Mouse (Mus musculus): Measurements from ENCODE around the gene Gm17349.

Gene Gm17349

GRCm38 (mm10) chr15:99664600-99665451 is 40.5 kb downstream of the Gm17349 start:
- in situ Hi-C loops (cut with MseI, MboI), result loop anchor here (5.0 kb wide), 2 partner anchors 68 to 73 kb away; partner anchors contain the start of gene Aqp5 (in 1 of the 2)

GRCm38 (mm10) chr15:99663964-99664599 is 41.2 kb downstream of the Gm17349 start:
- in situ Hi-C loops (cut with MseI, MboI), result no loop called here

- in situ Hi-C loops (cut with MseI, MboI), result no loop called here
These were observed 42.9 kb downstream of the Gm17349 start for GRCm38 (mm10) chr15:99662371-99662770.

GRCm38 (mm10) chr15:99661121-99661830 is 44.0 kb downstream of the Gm17349 start:
- in situ Hi-C loops (cut with MseI, MboI), result no loop called here

GRCm38 (mm10) chr15:99658437-99658836 is 46.9 kb downstream of the Gm17349 start:
- in situ Hi-C loops (cut with MseI, MboI), result no loop called here

- in situ Hi-C loops (cut with MseI, MboI), result no loop called here
These were observed 49.3 kb downstream of the Gm17349 start for GRCm38 (mm10) chr15:99655956-99656355.

GRCm38 (mm10) chr15:99653876-99654275 is 51.4 kb downstream of the Gm17349 start:
- in situ Hi-C loops (cut with MseI, MboI), result no loop called here

GRCm38 (mm10) chr15:99653291-99653690 is 52.0 kb downstream of the Gm17349 start:
- in situ Hi-C loops (cut with MseI, MboI), result no loop called here
